In genomic region chr12:25438217-25439028, GRCm38 (mm10) we compare ENCODE assay signal across 10 mouse cellular contexts.
DNase-seq lines count a peak whose midpoint lies in the region; ATAC-seq lines count a peak whose summit lies in the region.
"Had no signal": no experiment of that assay in that cellular context is flagged by ENCODE, and none has a peak within 500 bp of the region (broad histone marks: within the 10 kb centered on the region; RNA-seq: fewer than 3 reads in every experiment).

No protein-coding gene starts in this region.

- DNase-seq in brain, adult 2 months (ENCODE audit: low read depth, low spot score) = peak; percentile 16
- peak; percentile 41 for DNase-seq in kidney, postnatal 14 days
- peak; percentile 36 for DNase-seq in thymus, postnatal 25 days
- no peak for DNase-seq in left cerebral cortex, postnatal 25 days (ENCODE audit: low spot score in 2 of 2)
- DNase-seq in left cerebral cortex, postnatal 4 days = no peak
- DNase-seq: adrenal gland, adult 8-10 months had no signal

- no peaks in the 10 kb centered on the region for H3K9me3 ChIP-seq in midbrain, embryonic 13.5 days
- H3K9me3 ChIP-seq in midbrain, embryonic 16.5 days (replicated peaks; ENCODE audit: control insufficient read depth, low read length, poor library complexity, severe bottlenecking) = no peaks in the 10 kb centered on the region
- H3K9me3 ChIP-seq: heart, embryonic 15.5 days; midbrain, embryonic 12.5 days had no signal

- 0 out of 2 replicates have a peak, but pooled peaks have one; percentile 40 for ATAC-seq in midbrain, embryonic 13.5 days
- no peak for ATAC-seq in midbrain, embryonic 16.5 days

- 60% methylated on average over 8 of the region's 8 CpGs for WGBS in midbrain, embryonic 13.5 days
- 58% methylated on average over 8 of the region's 8 CpGs for WGBS in midbrain, embryonic 16.5 days

- no peaks in the 10 kb centered on the region for H3K4me1 ChIP-seq in midbrain, embryonic 13.5 days (replicated peaks)
- no peaks in the 10 kb centered on the region for H3K4me1 ChIP-seq in midbrain, embryonic 16.5 days (ENCODE audit: control insufficient read depth, insufficient read depth, low read length)
- H3K4me1 ChIP-seq: heart, embryonic 15.5 days had no signal

- no peaks in the 10 kb centered on the region for H3K36me3 ChIP-seq in midbrain, embryonic 13.5 days
- no peaks in the 10 kb centered on the region for H3K36me3 ChIP-seq in midbrain, embryonic 16.5 days (ENCODE audit: control insufficient read depth, insufficient read depth, low read length)
- H3K36me3 ChIP-seq: heart, embryonic 15.5 days; midbrain, embryonic 12.5 days had no signal

- no peak overlapping the region for H3K9ac ChIP-seq in midbrain, embryonic 13.5 days (replicated peaks)
- H3K9ac ChIP-seq in midbrain, embryonic 16.5 days (ENCODE audit: low read depth, low read length) = no peak overlapping the region
- H3K9ac ChIP-seq: heart, embryonic 15.5 days; midbrain, embryonic 12.5 days had no signal

- H3K4me2 ChIP-seq in midbrain, embryonic 13.5 days (replicated peaks) = no peak overlapping the region
- no peak overlapping the region for H3K4me2 ChIP-seq in midbrain, embryonic 16.5 days (ENCODE audit: low read length)
- H3K4me2 ChIP-seq: heart, embryonic 15.5 days; midbrain, embryonic 12.5 days had no signal

- H3K27ac ChIP-seq in midbrain, embryonic 13.5 days = no peak overlapping the region
- no peak overlapping the region for H3K27ac ChIP-seq in midbrain, embryonic 16.5 days (ENCODE audit: low read length)
- H3K27ac ChIP-seq: heart, embryonic 15.5 days; midbrain, embryonic 12.5 days had no signal

- intact Hi-C loops in left cerebral cortex, postnatal 25 days (cut with DNase I) = no loop called here
- intact Hi-C loops in left cerebral cortex, postnatal 4 days (cut with DNase I) = no loop called here

- no peak overlapping the region for H3K4me3 ChIP-seq in midbrain, embryonic 13.5 days (replicated peaks)
- no peak overlapping the region for H3K4me3 ChIP-seq in midbrain, embryonic 16.5 days (ENCODE audit: low read depth, low read length)
- H3K4me3 ChIP-seq: heart, embryonic 15.5 days; midbrain, embryonic 12.5 days had no signal

- no peaks in the 10 kb centered on the region for H3K27me3 ChIP-seq in midbrain, embryonic 13.5 days
- H3K27me3 ChIP-seq in midbrain, embryonic 16.5 days (ENCODE audit: control insufficient read depth, insufficient read depth, low read depth, low read length) = no peaks in the 10 kb centered on the region
- H3K27me3 ChIP-seq: heart, embryonic 15.5 days; midbrain, embryonic 12.5 days had no signal

Comparison
In these comparisons a context has a peak if more than half of its experiments do, and no peak if none do; other contexts are left out.
1. DNase-seq: peak in brain, adult 2 months (single experiment), kidney, postnatal 14 days (single experiment) and thymus, postnatal 25 days (single experiment); none in left cerebral cortex, postnatal 25 days (0 of 2) and left cerebral cortex, postnatal 4 days (single experiment).